Mouse (Mus musculus): ENCODE measurements around the gene Tmem167b.

The Tmem167b gene

DNA sequence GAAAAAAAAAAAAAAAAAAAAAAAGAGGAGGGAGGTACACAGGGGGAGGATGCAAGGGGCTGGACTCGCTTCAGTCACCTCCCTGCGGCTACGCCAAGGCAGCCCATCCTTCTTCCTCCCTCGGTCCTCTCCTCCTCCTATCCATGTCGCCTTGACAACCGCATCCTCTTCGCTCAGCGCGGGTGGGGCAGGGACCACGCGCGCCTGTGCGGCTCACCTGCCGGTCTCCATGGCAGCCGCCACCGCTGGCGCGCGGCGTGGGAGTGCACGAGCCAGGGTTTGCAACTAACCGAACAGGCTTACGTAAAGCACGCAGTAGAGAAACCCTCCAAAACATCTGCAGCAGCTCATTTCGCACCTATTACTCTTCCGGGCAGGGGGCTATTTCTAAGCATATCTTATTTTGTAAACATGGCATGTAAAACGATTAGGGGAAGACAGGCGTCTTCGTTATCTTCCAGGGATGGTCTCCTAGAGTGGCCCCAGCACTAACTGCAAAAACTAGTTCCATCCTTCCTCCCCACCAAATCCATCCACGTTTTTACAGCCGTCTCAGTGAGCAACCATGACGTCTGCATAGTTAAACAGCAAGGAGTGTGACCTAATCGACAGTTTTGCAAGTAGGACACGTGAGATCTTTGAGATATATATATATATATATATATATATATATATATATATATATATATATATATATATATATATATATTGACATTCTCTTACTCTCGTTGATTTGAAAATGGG lies 25.6 kb downstream of the Tmem167b start, which contains the start of gene 5330417C22Rik:
TSS of gene 5330417C22Rik (minus strand) at position 20 of the 744 bp plus-strand sequence.
- no peak for DNase-seq (ENCODE audit: low read depth, low spot score)

DNA sequence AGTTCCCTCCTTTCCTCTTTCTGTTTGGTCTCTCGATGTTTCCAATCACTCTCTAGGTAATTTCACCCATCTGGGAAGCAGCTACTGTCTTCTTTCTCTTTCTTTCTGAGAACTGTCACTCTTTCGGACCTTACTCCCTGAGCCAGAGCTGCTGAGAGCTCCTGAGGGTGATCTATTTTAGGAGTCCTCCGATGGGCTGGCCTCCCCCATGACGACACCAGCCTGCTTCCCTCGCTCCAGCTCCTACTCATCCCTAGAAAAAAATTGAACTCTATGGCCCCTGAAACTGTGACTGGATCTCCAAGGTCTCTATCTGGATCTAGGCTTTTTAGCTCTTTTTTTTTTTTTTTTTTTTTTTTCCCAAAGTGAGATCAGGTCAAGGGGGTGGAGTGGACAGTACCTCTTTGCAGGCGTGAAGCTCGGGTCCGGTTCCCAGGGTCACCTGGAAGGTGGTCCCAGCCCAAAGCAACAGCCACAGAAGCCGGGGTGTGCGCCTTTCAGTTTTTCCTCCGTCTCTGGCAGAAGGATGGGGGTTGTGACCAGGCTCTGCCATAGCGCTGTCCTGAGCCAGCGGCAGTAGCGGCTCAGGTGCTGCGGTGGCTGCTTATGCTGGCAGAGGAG lies 26.3 kb downstream of the Tmem167b start:
- DNase-seq (ENCODE audit: low read depth, low spot score): no peak

GRCm38 (mm10) chr3:108533951-108534350 lies 28.3 kb downstream of the Tmem167b start, which contains the start of gene 1700013F07Rik:
Gene 1700013F07Rik, plus strand, starts transcription at chr3:108534150.
- DNase-seq (ENCODE audit: low read depth, low spot score): no peak

DNA sequence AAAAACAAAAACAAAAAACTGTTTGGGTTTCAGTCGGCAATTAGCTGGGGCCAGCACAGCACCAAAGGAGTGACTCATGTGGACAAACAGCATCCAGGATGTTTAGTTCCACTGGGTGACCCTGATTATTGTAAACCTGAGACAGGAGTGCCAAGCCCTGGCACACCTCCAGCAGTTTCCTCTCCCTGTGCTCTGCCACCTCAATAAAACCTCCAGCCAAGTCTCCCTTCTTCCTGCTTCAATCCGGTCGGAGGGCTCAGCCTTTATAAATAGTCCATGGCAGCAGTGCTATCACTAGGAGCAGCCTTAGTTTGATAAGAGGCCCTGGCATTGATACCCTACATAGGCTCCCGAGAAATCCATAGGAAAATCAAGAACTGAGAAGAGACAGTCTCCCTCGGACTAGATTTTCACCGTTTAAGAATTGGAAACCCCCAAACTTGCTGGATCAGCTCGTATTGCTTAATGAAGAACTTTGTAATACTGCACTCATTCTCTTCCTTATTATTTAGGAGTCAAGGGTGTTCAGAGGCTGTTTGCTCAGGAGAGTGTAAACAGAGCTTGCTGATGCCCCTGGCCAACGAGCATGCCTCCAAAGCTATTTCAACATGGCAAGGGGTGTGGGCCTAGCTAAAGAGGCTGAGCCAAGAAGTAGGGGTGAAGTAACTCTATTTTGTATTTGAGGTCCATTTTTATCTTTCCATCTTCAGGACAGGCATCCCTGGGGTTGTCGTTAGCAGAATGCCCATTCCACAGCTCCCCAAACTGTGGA lies 29.0 kb downstream of the Tmem167b start:
- DNase-seq (ENCODE audit: low read depth, low spot score): no peak

DNA sequence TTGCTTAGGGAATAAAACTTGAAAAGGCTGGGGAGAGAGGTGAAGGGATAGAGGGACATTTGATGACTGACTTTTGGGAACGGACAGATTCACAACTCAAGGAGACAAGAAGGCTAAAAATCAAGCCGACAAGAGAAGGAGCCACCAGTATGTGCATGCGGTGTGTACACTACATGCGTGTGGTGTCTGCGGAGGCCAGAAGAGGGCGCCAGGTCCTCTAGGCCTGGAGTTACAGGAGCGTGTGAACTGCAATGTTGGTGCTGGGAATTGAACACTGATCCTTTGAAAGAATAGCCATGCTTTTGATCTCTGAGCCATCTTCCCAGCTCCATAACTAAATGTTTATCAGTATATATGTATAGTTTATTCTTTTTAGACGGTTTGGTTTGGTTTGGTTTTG lies 33.8 kb downstream of the Tmem167b start:
- DNase-seq (ENCODE audit: low read depth, low spot score): no peak

DNA sequence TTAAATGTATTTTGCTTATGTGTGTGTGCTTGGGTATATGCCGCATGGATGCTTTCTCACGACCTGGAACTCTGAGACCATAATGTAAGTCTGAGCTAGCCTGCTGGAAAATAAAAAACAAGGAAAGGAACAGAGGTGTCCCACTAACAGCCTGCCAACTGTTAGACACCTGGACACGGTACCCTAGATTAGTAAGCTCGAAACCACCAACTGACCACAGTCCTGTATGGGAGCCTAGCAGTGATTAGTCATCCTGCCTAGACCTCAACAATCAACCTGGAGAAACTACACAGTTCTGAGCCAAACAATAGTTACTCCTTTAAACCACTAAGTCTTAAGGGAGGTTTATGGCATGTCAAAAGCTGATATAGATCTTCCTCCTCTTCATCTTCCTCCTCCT lies 38.9 kb downstream of the Tmem167b start:
- no peak for DNase-seq (ENCODE audit: low read depth, low spot score)

DNA sequence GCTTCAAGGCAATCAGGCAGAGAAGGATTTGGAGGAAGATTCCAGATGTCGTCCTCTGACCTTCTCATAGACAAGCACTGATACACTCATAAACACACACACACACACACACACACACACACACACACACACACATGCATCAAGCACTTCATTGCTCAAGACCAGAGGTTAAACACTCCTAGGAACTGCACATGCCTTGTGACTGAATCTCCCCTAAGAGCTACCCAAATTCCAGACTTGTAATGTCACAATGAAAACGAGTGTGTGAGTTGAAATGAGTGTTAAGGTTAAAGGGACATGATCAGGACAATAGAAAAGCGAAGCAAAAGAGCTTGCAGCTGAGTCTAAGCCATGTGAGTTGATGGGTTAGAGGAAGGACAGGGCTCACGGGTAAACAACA lies 44.0 kb downstream of the Tmem167b start:
- no peak for DNase-seq (ENCODE audit: low read depth, low spot score)

DNA sequence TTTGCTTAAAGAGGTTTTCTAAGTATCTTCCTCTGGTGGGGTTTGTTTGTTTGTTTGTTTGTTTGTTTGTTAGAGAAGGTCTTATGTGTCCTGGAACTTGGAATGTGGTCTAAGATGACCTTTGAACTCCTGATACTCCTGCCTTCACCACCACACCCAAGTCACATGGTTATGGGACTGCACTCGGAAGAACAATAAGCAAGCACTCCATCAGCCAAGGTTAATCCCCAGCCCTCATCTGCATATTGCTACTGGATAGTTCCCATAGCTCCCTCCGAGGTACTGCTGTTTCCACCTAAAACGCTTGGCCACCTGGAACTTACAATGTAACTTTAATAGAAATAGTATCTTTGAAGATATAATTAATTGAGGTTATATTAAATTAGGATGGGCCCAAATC lies 48.8 kb downstream of the Tmem167b start:
- DNase-seq (ENCODE audit: low read depth, low spot score): no peak

GRCm38 (mm10) chr3:108510716-108511483 lies 51.4 kb downstream of the Tmem167b start:
- DNase-seq (ENCODE audit: low read depth, low spot score): peak; percentile 4

GRCm38 (mm10) chr3:108510156-108510555 lies 52.1 kb downstream of the Tmem167b start:
- no peak for DNase-seq (ENCODE audit: low read depth, low spot score)

GRCm38 (mm10) chr3:108508745-108509474 lies 53.4 kb downstream of the Tmem167b start:
- DNase-seq (ENCODE audit: low read depth, low spot score): no peak

All from embryo, embryonic 11.5 days (tissue).